Mouse (Mus musculus): ENCODE measurements around the gene Usp54. TPM values are rescaled to one million over a fixed set of nuclear protein-coding genes. Genes with fewer than 3 reads are reported as not detected.
A peak's percentile ranks its signal among the peaks of the same experiment; 100 is the strongest.

The Usp54 gene
- total and polyA plus RNA-seq, 3 experiments: 5.3 to 11.7 (median 5.4) TPM

DNA sequence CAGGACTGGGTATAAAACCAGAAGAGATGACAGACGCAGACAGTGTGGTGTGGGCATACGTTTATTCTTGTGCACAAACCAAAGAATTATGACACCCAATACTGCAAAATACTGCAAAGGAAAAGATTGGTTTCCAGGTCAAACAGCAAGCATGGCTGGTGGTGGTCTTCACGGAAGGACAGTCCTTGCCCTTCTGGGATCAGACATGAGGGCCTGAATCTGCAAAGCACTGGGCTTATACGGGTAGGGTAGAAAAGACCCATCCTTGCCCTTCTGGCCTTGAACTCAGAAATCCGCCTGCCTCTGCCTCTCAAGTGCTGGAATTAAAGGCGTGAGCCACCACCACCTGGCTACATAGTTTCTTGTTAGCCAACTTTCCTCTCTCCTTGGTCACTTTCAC, 18.0 kb upstream of the Usp54 start:
- in situ Hi-C loops (cut with MboI; ENCODE audit: low pct_ligation_motif_present, low pct_unique_long_range_greater_than_20kb, low sequenced_read_pairs): loop anchor here (5.0 kb wide), 1 partner anchor 82 kb away; no protein-coding TSS in a partner anchor
- dilution Hi-C loops (cut with MboI; ENCODE audit: extremely low pct_ligation_motif_present, extremely low pct_unique_long_range_greater_than_20kb, low sequenced_read_pairs): no loop called here
- H3K9me3 ChIP-seq (replicated peaks; ENCODE audit: low read length): no peaks in the 10 kb centered on the region
- H3K36me3 ChIP-seq (replicated peaks in 1 of 2; ENCODE audit: control insufficient read depth in 1 of 2, insufficient read depth in 1 of 2, low read length in 1 of 2): no peaks in the 10 kb centered on the region
- no peak for DNase-seq (ENCODE audit: extremely low read depth)
- H3K79me2 ChIP-seq (replicated peaks; ENCODE audit: control insufficient read depth, extremely low read depth, insufficient read depth, poor library complexity, severe bottlenecking): no peaks in the 10 kb centered on the region
- no peak overlapping the region for H3K9ac ChIP-seq (ENCODE audit: insufficient read depth, low read depth)
- H3K4me2 ChIP-seq (ENCODE audit: insufficient read depth, low read depth, poor library complexity, severe bottlenecking): no peak overlapping the region
- TF ChIP-seq E2F4 (IDR thresholded peaks at IDR 0.05; ENCODE audit: insufficient replicate concordance, low read depth, low read length) (no peak), KAT2A (IDR thresholded peaks at IDR 0.05; ENCODE audit: insufficient replicate concordance, low read length) (no peak), CTCF (conservative IDR thresholded peaks at IDR 0.05 in 1 of 2, IDR thresholded peaks at IDR 0.05 in 1 of 2; ENCODE audit: low read depth in 2 of 2, low read length in 2 of 2) (no peak), ETS1 (conservative IDR thresholded peaks at IDR 0.05; ENCODE audit: low read depth, low read length) (no peak), NRF1 (IDR thresholded peaks at IDR 0.05; ENCODE audit: low read depth, low read length) (no peak), MAX (IDR thresholded peaks at IDR 0.05; ENCODE audit: low read length) (no peak)
- no peak overlapping the region for H3K4me3 ChIP-seq (replicated peaks in 1 of 3; ENCODE audit: low read depth in 2 of 3, low read length in 2 of 3, poor library complexity in 1 of 3)
- H3K4me1 ChIP-seq (ENCODE audit: control insufficient read depth in 1 of 2, insufficient read depth in 2 of 2): peaks cover 2 to 35% of the 10 kb centered on the region in 2 experiments; a peak in 3 of 4 replicates
- no peak overlapping the region for H3K27ac ChIP-seq (ENCODE audit: insufficient read depth, low read depth)
- H3K27me3 ChIP-seq (replicated peaks): peaks cover 25% of the 10 kb centered on the region

GRCm38 (mm10) chr14:20658326-20658725, 17.5 kb upstream of the Usp54 start:
- no peak overlapping the region for H3K27ac ChIP-seq (ENCODE audit: insufficient read depth, low read depth)
- peaks cover 22% of the 10 kb centered on the region for H3K27me3 ChIP-seq (replicated peaks)
- TF ChIP-seq NRF1 (IDR thresholded peaks at IDR 0.05; ENCODE audit: low read depth, low read length): no peak
- TF ChIP-seq ZMIZ1 (IDR thresholded peaks at IDR 0.05; ENCODE audit: low read depth, low read length): no peak
- no peak for TF ChIP-seq MAZ (IDR thresholded peaks at IDR 0.05; ENCODE audit: low read depth, low read length)
- TF ChIP-seq POLR2A (IDR thresholded peaks at IDR 0.05; ENCODE audit: low read depth, low read length): no peak
- TF ChIP-seq RAD21 (IDR thresholded peaks at IDR 0.05; ENCODE audit: low read depth, low read length): peak; percentile 62
- TF ChIP-seq POLR2AphosphoS2 (IDR thresholded peaks at IDR 0.05; ENCODE audit: low read depth, low read length): no peak
- TF ChIP-seq CTCF (conservative IDR thresholded peaks at IDR 0.05 in 1 of 2, IDR thresholded peaks at IDR 0.05 in 1 of 2; ENCODE audit: low read depth in 2 of 2, low read length in 2 of 2): peak; percentile 60 to 78
- no peak for TF ChIP-seq MEF2A (IDR thresholded peaks at IDR 0.05; ENCODE audit: borderline replicate concordance, low read depth, low read length)
- no peak for TF ChIP-seq CHD1 (IDR thresholded peaks at IDR 0.05; ENCODE audit: low read depth, low read length)
- TF ChIP-seq JUN (IDR thresholded peaks at IDR 0.05; ENCODE audit: insufficient read depth, low read depth, low read length): no peak
- TF ChIP-seq MXI1 (IDR thresholded peaks at IDR 0.05; ENCODE audit: low read depth, low read length): no peak
- no peak for TF ChIP-seq CHD2 (IDR thresholded peaks at IDR 0.05; ENCODE audit: low read length)
- TF ChIP-seq ZC3H11A (IDR thresholded peaks at IDR 0.05; ENCODE audit: low read depth, low read length): no peak
- TF ChIP-seq SMC3 (IDR thresholded peaks at IDR 0.05; ENCODE audit: low read depth, low read length): peak; percentile 84
- no peak overlapping the region for H3K4me2 ChIP-seq (ENCODE audit: insufficient read depth, low read depth, poor library complexity, severe bottlenecking)
- dilution Hi-C loops (cut with MboI; ENCODE audit: extremely low pct_ligation_motif_present, extremely low pct_unique_long_range_greater_than_20kb, low sequenced_read_pairs): no loop called here
- no peaks in the 10 kb centered on the region for H3K36me3 ChIP-seq (replicated peaks in 1 of 2; ENCODE audit: control insufficient read depth in 1 of 2, insufficient read depth in 1 of 2, low read length in 1 of 2)
- H3K9me3 ChIP-seq (replicated peaks; ENCODE audit: low read length): no peaks in the 10 kb centered on the region
- H3K4me1 ChIP-seq (ENCODE audit: control insufficient read depth in 1 of 2, insufficient read depth in 2 of 2): peaks cover 2 to 35% of the 10 kb centered on the region in 2 experiments; a peak in 3 of 4 replicates
- peak; percentile 44 for DNase-seq (ENCODE audit: extremely low read depth)
- H3K79me2 ChIP-seq (replicated peaks; ENCODE audit: control insufficient read depth, extremely low read depth, insufficient read depth, poor library complexity, severe bottlenecking): no peaks in the 10 kb centered on the region
- no peak overlapping the region for H3K4me3 ChIP-seq (replicated peaks in 1 of 3; ENCODE audit: low read depth in 2 of 3, low read length in 2 of 3, poor library complexity in 1 of 3)
- in situ Hi-C loops (cut with MboI; ENCODE audit: low pct_ligation_motif_present, low pct_unique_long_range_greater_than_20kb, low sequenced_read_pairs): loop anchor here (5.0 kb wide), 1 partner anchor 81 kb away; no protein-coding TSS in a partner anchor
- no peak overlapping the region for H3K9ac ChIP-seq (ENCODE audit: insufficient read depth, low read depth)

Measured in CH12.LX (cell line).